In genomic region chr4:151355505-151355904, GRCm38 (mm10) we compare ENCODE assay signal across 13 mouse cellular contexts.
DNase-seq lines count a peak whose midpoint lies in the region; ATAC-seq lines count a peak whose summit lies in the region.
"Had no signal": no experiment of that assay in that cellular context is flagged by ENCODE, and none has a peak within 500 bp of the region (broad histone marks: within the 10 kb centered on the region; RNA-seq: fewer than 3 reads in every experiment).

No protein-coding gene starts in this region.

- H3K9me3 ChIP-seq in heart, embryonic 11.5 days (replicated peaks; ENCODE audit: control insufficient read depth, low read length): no peaks in the 10 kb centered on the region
- no peaks in the 10 kb centered on the region for H3K9me3 ChIP-seq in stomach, embryonic 15.5 days
- no peaks in the 10 kb centered on the region for H3K9me3 ChIP-seq in liver, embryonic 12.5 days (replicated peaks)
- H3K9me3 ChIP-seq: heart, embryonic 15.5 days had no signal

- H3K36me3 ChIP-seq in heart, embryonic 11.5 days (ENCODE audit: control insufficient read depth, insufficient read depth, low read length): no peaks in the 10 kb centered on the region
- H3K36me3 ChIP-seq in stomach, embryonic 15.5 days: no peaks in the 10 kb centered on the region
- no peaks in the 10 kb centered on the region for H3K36me3 ChIP-seq in liver, embryonic 12.5 days
- H3K36me3 ChIP-seq: heart, embryonic 15.5 days had no signal

- no peak for ATAC-seq in heart, embryonic 11.5 days (replicated peaks; ENCODE audit: insufficient number of reproducible peaks, low FRiP score, low TSS enrichment)
- ATAC-seq in stomach, embryonic 15.5 days (ENCODE audit: insufficient read depth, low FRiP score, low read depth): no peak
- ATAC-seq in cerebellum, adult (ENCODE audit: insufficient number of reproducible peaks, low FRiP score, low TSS enrichment): no peak
- no peak for ATAC-seq in liver, embryonic 12.5 days

- no peaks in the 10 kb centered on the region for H3K4me1 ChIP-seq in heart, embryonic 11.5 days (ENCODE audit: control insufficient read depth, insufficient read depth, low read length)
- peaks cover 13% of the 10 kb centered on the region for H3K4me1 ChIP-seq in stomach, embryonic 15.5 days
- H3K4me1 ChIP-seq in liver, embryonic 12.5 days: 0 out of 2 replicates have a peak, but pooled peaks cover 5% of the 10 kb centered on the region
- H3K4me1 ChIP-seq: heart, embryonic 15.5 days had no signal

- intact Hi-C loops in heart, postnatal 14 days (cut with DNase I): no loop called here

- no peak overlapping the region for H3K9ac ChIP-seq in heart, embryonic 11.5 days (ENCODE audit: low read depth, low read length)
- H3K9ac ChIP-seq in stomach, embryonic 15.5 days: no peak overlapping the region
- no peak overlapping the region for H3K9ac ChIP-seq in liver, embryonic 12.5 days
- H3K9ac ChIP-seq: heart, embryonic 15.5 days had no signal

- H3K4me2 ChIP-seq in heart, embryonic 11.5 days: 0 out of 2 replicates have a peak overlapping the region, but pooled peaks have one; percentile 8
- H3K4me2 ChIP-seq in stomach, embryonic 15.5 days: peak overlapping the region; percentile 19; the same call in 1 of the 2 replicates
- no peak overlapping the region for H3K4me2 ChIP-seq in liver, embryonic 12.5 days
- H3K4me2 ChIP-seq: heart, embryonic 15.5 days had no signal

- 48% methylated on average over 12 of the region's 12 CpGs for WGBS in heart, embryonic 11.5 days (ENCODE audit: insufficient replicate concordance)
- 9% methylated on average over 12 of the region's 12 CpGs for WGBS in stomach, embryonic 15.5 days
- 32% methylated on average over 12 of the region's 12 CpGs for WGBS in liver, embryonic 12.5 days (ENCODE audit: insufficient replicate concordance)

- H3K4me3 ChIP-seq in heart, embryonic 11.5 days (ENCODE audit: low read depth, low read length): no peak overlapping the region
- H3K4me3 ChIP-seq in stomach, embryonic 15.5 days (replicated peaks): no peak overlapping the region
- H3K4me3 ChIP-seq in liver, embryonic 12.5 days: no peak overlapping the region
- H3K4me3 ChIP-seq: heart, embryonic 15.5 days; myocyte had no signal

- H3K27me3 ChIP-seq in heart, embryonic 11.5 days (ENCODE audit: control insufficient read depth, insufficient read depth, low read length): 0 out of 2 replicates have a peak, but pooled peaks cover 3% of the 10 kb centered on the region
- no peaks in the 10 kb centered on the region for H3K27me3 ChIP-seq in stomach, embryonic 15.5 days (replicated peaks)
- H3K27me3 ChIP-seq in liver, embryonic 12.5 days (replicated peaks): no peaks in the 10 kb centered on the region

- no peak overlapping the region for H3K27ac ChIP-seq in heart, embryonic 11.5 days (ENCODE audit: low read depth, low read length)
- no peak overlapping the region for H3K27ac ChIP-seq in stomach, embryonic 15.5 days
- H3K27ac ChIP-seq in liver, embryonic 12.5 days: no peak overlapping the region
- H3K27ac ChIP-seq: heart, embryonic 15.5 days had no signal

- DNase-seq in heart, postnatal 14 days: no peak
- peak; percentile 28 for DNase-seq in right cerebral cortex, postnatal 14 days
- no peak for DNase-seq in right cerebral cortex, postnatal 25 days
- peak; percentile 57 for DNase-seq in mesoderm, embryonic 11.5 days (ENCODE audit: low read depth, low spot score)
- DNase-seq: adrenal gland, postnatal 36 days; B cell, adult 2 months; lung, adult 18-20 months had no signal

Comparison
In these comparisons a context has a peak if more than half of its experiments do, and no peak if none do; other contexts are left out.
1. DNase-seq: peak in right cerebral cortex, postnatal 14 days (single experiment) and mesoderm, embryonic 11.5 days (single experiment); none in heart, postnatal 14 days (0 of 2) and right cerebral cortex, postnatal 25 days (single experiment).